Mouse (Mus musculus) Muller cell, postnatal 12 days (primary cell): ENCODE data around the gene Vmn1r122.
"Not testable (repeated sequence)": the region's sequence is repeated elsewhere in the genome, so short reads cannot be mapped to it uniquely, and the experiment has no call there.

Experiments used
- DNase-seq: peaks from one replicate; pipeline ENCODE4 v3.0.0-alpha.2; 2015; ENCODE audit errors: inconsistent ontology term

Gene Vmn1r122

DNA sequence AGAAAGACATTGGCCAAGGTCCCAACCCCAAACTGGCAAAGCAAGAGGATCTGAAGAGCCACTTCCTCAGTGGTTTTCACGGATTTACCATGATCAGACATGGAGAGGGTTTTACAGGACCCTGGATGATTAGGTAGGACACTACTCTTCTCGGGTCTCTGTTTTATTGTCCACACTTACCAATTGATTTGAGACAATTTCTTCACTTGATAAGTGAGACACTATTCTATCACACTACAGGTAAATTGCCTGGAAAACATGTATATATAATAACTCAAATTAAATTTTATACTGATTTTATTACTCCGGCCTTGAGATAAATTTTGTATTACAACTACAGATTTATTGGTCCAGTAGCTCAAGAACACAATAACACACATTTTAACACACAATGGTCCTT is at the start of gene Vmn1r122:
Gene Vmn1r122, minus strand, starts transcription at position 101 of the 400 bp plus-strand sequence.
- DNase-seq, result not testable (repeated sequence)

DNA sequence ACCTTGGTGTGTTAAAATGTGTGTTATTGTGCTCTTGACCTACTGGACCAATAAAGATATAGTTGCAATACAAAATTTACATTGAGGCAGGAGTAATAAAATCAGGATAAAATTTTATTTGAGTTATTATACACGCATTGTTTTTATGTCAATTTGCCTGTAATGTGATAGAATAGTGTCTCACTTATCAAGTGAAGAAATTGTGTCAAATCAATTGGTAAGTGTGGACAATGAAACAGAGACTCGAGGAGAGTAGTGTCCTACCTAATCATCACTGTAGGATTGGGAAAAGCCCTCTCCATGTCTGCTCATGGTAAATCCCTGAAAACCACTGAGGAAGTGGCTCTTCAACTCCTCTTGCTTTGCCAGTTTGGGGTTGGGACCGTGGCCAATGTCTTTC is 28.0 kb upstream of the Vmn1r122 start, which contains the start of gene Vmn1r123:
Gene Vmn1r123, plus strand, starts transcription at position 301 of the 400 bp plus-strand sequence.
- not testable (repeated sequence) for DNase-seq

DNA sequence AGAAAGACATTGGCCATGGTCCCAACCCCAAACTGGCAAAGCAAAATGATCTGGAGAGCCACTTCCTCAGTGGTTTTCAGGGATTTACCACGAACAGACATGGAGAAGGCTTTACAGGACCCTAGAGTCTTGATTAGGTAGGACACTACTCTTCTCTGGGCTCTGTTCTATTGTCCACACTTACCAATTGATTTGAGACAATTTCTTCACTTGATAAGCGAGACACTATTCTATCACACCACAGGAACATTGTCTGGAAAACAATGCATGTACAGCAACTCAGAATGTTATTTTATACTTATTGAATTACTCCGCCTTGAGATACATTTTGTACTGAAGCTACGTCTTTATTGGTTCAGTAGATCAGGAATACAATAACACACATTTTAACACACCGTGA is 35.5 kb downstream of the Vmn1r122 start, which contains the start of gene Vmn1r121:
Gene Vmn1r121, minus strand, starts transcription at position 101 of the 400 bp plus-strand sequence.
- DNase-seq, result not testable (repeated sequence)
